Mouse (Mus musculus) naive thymus-derived CD4-positive, alpha-beta T cell, adult 2 months (primary cell): ENCODE measurements around the gene Fancc.
A peak's percentile ranks its signal among the peaks of the same experiment; 100 is the strongest.

Source experiments
- DNase-seq: peaks from one replicate; pipeline ENCODE4 v3.0.0-alpha.2; 2011; ENCODE audit warnings: low read depth

Gene Fancc

DNA sequence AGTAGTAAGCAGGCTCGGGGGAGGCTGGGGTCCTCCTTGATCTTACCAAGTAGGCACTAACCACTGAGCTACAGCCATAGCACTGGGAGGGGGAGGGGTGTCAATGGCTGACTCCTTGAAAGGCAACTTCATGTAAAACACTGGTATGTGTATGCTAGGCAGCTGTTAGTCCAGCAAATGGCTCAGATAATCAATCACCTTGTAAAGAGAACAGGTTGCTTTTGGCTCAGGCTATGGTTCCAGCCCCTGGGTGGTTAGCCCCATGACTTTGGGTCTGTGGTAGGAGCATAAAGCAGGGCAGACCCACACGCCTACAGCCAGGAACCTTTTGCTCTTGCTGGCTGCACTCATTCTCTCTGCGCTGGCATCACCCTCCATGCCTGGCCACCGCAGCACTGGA, 207.0 kb downstream of the Fancc start:
- DNase-seq = no peak

DNA sequence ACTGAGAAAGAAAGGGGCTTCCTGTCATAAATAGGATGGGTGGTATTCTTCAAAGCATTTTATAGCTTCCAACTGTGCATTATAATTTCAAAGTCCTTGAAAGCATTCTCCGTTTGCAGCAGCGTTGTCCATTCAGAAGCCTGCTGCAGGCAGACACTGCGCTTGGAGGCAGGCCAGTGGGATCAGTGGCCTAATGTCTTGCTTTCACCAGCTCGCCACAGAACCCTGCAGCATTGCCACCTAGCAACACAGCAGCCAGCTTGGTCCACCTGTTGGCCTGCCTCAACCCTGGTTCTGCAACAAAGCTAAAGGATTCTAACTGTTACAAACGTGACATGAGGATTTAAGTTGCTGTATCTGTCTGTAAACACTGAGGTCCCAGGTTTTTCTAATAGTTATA, 207.4 kb downstream of the Fancc start:
- no peak for DNase-seq

DNA sequence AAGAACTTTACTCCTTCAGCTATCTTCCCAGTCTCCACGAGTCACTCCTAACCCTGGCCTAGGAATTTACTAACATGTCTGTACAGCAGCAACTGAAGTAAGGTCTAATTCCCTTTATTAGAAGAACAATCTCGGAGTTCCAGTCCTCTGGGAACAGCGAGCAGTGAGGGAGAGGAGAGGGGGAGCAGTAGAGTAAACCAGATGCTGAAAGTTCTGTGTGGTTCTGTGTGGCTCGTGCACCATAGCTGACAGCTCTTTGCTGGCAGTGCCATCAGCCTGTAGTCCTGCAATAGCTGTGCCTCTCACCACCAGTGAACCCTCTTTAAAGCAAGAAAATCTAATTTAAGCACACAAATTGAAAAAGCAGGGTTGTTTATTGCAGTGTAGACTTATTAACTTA, 207.9 kb downstream of the Fancc start:
- DNase-seq = no peak

DNA sequence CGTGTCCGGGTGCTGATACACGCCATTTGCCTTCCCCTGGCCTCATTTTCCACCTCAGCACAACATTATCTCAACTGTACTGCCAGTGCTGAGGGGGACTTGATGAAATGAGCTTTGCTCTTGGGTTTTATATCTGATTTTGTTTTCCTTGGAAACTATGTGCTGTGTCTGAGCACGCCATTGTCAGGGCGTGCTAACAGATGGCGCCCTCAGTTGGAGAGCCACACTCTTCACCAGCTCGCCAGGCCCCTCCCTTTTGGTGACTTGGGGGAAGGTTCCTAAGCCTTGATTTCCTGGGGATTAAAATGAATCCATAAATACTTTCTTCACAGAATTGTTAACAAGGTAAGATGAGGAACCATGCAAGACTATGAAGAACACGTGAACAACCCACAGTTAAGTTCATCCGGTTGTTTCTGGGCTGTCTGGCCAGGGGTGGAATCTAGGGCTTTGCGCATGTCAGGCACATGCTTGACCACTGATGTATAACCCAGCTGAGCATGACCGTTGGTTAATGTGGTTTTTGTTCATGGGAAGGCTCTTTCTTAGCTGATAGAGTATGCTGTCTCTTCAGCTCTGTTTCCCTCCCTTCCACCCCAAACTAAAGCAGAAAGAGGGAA, 210.5 kb downstream of the Fancc start:
- DNase-seq = no peak

DNA sequence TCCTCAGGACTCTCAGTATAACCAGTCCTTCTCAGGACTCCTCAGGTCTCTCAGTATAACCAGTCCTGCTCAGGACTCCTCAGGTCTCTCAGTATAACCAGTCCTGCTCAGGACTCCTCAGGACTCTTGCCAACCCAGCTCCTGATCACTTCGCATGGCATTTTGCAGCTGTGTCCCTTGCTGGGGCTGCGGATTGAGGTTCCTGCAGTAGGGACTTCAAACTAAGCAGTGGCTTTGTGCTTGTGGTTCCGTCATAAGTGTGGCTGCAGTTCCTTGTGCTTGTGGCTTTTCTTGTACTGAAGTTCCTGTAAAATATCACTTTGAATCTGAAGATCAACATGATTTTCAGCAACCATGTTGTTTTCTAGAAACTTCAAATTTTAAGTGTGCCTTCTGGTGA, 212.3 kb downstream of the Fancc start:
- DNase-seq = peak; percentile 48

DNA sequence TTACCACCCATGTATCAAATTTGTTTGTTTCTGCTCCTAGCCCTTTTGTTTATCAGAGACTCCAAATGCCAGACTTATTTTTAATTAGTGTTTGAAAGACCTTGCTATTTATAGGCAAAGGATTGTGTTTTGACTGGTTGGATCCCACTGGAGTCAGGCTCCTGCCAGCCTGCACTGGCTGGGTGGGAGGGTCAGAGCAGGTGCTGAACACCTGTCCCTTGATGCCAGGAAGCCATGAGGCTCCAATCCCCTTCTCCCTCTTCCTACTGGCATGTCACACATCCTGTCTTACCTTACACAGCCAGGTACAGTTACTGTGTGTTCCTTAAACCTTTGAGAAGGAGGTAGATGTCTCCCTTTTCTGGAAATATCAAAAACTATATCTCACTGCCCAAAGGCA, 213.8 kb downstream of the Fancc start:
- no peak for DNase-seq

DNA sequence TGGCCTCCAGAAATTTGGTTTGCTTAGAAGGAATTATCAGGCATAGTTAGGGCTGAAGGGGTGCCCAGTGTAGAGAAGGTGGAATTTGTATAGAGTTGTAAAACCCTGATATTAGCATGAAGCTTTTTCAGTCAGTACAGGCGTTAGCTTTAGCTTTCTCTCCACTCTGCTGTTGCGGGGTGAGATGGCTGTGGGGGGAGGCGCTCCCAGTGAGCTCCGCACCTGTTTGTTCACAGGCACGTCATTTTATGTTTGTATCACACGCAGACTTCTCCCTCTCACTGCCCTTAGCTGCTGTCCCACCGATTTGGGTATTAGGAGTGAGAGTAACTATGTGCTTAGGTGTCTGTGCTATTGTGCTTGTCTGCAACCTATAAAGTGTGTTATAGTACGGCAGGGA, 215.9 kb downstream of the Fancc start:
- no peak for DNase-seq

DNA sequence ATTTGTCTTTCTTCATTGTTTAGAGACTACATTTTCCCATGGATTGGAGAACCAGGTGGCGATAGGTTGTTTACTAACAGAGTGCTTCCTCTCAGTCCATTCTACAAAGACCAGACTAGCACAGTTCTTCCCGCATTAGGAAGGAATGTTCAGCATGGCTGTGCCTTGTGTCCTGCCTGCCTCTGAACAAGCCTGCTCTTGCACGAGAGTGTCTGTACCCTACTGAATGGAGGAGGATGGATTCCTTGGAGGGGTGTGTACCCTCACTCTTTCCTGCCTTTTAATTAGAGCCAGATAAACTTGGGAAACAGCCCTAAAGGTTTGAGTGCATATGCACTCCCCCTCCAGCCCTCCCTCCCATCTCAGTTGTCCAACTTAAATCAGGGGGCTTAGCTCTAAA, 216.7 kb downstream of the Fancc start:
- DNase-seq = no peak

DNA sequence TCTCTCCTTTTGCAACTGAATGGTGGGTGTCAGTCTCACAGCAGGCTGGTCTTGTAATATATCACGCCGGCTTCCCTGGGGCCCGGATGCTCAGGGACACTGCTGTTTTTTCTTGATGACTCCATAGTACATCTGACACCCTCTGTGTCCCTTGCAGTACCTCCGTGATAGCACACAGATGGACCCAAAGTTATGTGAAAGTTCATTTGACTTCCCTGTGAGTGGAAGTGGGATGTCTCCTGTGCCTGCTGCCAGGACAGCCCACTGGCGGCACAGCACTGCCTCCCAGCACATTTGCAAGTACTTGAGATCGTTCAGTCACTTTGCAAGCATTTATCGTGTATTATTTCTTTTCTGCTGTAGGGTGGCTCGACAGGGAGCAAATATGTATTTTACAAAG, 217.3 kb downstream of the Fancc start:
- no peak for DNase-seq

DNA sequence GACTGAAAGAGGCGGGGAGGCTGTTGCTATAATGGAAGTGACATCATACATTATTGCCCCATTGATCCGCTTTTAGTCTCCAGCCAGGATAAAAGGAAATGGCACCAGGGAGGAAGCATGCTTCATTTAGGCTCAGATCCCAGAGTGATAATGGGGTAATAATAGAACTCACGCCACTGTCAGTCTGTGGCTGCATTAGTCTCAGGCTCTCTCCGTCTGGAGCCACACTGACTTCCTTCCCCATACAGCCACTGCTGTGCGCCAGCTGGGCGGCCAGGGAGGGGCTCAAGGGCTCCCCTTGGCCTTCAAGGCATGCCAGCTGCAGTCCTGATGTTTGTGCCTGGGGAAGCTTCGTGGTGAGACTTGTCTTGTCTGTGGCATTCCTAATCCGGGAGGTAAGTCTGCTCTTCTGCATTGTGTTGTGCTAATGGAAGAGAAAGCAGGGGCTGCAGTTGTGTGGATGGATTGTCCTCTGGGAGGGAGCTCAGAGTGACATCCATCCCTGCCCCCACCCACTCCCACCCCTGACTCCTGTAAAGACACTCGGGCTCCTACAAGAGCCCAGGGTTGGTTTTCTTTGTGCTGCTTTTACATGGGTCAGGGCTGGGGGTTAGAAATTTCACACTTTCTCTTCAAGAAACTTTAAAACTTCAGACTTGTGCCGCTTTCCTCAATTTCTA, 218.1 kb downstream of the Fancc start:
- no peak for DNase-seq

DNA sequence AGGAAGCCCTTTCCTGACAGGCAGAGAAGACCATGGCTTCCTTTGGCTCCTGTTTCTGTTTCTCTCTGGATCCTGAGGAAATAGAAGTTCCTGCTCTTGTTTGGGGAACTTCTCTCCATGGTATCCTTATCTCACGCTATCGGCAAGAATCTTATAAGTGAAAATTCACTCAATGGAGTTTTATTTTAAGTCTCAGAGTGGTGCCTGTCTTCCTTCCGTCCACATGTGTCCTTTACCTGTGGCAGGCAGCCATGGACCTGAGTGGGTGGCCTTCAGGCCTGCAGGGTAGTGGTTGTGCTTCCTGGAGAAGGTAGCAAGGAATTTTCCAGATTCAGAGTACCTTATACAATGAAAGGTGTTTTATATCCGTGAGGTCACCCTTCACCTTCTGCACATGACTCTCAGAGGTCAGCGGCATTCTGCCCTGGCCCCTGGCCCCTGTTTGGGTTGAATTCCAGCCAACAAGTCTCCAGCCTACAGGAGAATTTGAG, 218.9 kb downstream of the Fancc start:
- DNase-seq = no peak

DNA sequence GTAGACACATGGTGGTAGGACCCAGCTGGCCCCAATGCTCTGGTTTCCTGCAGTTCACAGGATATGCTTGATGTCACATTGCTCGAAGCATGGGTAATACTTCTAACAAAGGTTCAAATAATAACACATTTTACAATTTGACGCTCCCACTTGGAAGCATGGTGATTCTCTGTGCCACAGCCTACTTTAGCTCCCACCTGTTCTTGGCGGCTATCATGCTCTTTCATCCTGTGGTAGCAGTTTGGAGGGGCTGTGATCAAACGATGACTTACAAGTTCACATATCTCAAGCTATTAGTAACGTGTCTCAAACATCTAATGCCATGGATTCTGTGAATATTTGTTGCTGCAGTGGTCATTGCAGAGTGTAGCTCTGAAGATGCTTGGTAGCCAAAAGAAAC, 219.8 kb downstream of the Fancc start:
- DNase-seq = no peak

DNA sequence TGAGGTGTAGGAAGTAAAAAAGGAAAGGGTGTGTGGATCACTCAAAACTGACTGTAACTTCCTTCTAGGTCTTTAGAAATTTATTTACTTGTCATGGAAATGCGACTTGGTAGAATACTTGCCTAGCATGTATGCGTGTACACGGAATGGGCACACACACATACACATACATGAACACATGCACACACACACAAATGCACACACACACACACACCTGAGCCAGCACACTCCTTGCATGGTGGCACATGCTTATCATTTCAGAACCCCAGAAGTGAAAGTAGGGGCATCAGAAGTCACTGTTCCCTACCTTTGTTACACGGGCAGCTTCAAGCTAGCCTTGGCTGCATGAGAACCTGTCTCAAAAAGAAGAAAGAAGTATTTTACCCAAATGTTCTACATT, 220.7 kb downstream of the Fancc start:
- no peak for DNase-seq

DNA sequence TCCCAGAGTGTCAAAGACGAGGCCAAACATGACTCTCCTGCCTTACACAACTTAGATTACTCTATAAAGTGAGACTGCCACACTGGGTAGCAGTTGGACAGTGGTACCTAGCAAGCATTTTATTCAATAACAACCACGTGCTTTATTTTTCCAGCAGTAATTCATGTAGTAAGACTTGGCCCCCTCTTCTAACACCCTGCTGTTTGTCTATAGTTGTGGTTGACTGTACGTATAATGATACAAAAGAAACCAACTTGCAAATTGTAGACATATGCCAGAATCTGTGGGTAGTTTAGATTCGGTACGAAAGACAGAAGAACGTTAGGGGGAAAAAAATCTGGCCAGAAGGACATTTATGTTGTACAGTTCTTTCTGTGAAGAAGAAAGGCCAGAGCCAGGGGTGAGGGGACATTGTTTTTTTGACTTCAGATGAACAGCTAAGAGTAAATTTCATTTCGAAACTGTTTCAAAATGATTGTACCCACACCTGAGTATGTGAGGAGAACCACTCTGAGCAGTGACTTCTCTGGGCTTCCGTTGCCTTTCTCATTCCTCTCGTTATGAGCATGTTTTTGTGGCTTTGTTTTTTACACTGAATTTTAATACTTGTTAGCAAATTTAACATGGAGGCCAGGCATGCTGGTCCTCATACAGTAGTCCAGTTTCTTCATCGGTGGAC, 222.5 kb downstream of the Fancc start:
- DNase-seq = no peak

DNA sequence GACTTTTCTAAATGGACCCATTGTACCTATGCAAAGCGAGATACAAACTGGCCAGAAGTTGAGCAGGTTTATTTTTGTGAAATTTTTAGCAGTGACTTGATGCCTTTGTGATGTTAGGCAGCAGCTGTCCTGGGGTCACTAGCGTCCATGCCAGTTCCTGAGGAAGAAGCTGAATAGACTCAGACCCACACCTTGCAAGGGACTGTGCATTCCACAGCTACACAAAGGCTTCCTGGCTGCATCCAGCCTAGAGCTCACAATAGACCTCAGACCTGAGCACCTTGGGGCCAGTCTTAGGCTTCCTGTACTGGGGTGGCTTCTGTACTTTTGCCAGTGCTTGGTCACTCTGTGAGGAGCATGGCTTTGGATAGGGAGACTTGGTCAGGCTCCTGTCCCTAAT, 223.2 kb downstream of the Fancc start:
- no peak for DNase-seq

DNA sequence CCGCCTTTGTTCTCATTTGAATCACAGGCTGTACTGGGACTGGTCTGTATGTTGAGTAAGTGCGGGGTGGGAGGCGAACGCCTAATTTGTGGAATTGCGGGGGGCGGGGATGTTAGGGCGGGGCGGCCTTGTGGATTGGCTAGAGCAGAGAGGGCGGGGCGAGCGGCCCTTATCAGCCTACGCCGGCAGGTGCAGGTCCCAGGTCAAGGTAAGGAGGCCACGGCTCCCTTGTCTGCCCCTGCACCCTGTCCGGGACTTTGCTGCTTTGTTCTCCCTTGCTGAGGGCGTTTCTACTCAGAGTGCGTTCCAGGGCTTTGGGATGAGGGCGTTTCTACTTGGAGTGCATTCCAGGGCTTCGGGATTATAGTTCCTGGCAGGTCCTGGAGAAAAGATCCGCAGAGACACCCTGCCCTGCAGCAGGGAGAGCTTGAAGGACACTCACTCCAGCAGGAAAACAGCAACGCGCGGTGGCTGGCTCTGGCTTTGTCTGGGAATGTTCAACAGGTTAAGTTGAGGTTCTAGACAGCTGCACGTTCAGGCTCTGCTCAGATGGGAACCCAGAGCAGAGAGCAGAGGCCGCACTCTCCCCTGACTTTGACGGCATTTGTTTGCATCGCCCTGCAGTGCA, 224.4 kb downstream of the Fancc start:
- no peak for DNase-seq

DNA sequence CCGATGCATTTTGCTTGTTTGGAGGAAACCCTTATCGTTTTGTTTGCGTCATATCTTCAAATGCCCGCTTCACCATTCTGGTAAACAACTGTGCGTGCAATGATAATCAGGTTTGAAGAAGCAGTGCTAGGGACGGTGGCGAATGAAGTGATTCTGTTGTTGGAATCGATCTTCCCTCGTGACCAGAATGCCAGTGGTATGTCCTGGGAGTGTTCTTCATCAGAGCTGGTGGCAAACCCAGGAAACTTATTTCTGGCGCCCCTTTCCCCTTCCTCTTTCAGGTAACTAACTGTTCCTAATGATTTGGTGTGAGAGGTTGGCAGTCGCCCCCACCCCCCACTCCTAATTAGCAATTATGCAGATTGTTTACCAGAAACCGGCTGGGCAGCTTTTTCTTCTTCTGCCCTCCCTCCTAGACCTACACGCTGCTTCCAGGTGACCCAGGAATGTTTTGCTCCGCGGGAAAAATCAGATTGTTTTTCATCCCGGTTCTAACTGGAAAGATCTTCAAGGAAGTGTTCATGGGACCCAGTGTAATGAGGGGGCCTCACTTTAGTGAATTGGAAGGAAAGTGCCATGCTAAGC, 225.0 kb downstream of the Fancc start:
- DNase-seq = no peak

DNA sequence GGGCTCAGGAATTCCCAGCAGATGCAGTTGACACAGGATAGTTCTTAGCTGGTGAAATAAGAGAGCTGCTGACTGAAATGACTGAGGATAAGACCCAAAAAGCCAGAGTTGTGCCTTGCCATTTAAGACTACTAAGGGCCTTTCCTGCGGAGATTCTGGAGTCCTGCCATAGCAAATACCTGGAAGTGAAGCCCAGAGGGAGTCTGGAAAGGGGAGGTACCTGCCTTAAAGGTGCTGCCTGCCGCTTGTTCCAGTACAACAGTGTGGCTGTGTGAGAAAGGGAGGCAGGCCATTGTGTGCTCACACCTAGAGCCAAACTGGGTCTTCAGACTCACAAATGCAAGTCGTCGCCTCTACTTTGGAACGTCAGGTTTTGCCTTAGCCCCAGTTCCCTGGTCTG, 226.9 kb downstream of the Fancc start:
- no peak for DNase-seq

DNA sequence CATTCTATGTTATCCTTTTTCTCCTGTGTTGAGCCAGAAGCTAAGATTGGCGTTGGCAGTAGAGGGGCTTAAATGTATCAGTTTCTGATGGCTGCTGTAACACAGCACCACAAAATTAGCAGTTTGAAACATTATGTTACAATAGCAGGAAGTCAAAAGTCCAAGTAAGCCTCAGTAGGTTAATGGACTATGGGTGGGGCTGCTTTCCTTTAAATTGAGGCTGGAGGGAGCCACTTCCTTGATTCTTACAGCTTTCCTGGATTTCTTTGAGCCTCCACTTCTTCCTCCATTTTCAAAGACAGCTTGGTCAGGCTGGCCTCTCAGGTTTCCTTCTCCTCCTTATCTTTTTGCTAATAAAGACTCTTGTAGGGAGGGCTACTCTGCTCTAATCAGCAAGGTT, 228.3 kb downstream of the Fancc start:
- no peak for DNase-seq

DNA sequence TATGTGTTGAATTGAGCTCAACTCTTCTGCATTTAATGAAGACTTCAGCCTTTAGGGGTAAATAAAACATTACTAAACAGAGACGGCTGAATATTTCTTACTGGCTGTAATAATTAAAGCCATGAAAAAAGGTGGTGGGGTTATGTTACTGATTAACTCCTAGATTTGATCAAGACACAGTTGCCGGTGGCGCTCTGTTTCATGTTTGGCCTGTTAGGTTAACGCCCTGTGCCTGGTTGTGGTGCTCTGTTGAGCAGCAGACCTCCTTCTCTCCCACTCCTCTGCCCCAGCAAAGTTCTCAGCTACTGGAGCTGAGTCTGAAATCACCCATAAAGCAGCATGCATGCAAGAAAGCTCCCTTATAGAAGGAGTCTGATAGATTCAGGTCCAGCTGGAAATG, 228.7 kb downstream of the Fancc start:
- DNase-seq = no peak

DNA sequence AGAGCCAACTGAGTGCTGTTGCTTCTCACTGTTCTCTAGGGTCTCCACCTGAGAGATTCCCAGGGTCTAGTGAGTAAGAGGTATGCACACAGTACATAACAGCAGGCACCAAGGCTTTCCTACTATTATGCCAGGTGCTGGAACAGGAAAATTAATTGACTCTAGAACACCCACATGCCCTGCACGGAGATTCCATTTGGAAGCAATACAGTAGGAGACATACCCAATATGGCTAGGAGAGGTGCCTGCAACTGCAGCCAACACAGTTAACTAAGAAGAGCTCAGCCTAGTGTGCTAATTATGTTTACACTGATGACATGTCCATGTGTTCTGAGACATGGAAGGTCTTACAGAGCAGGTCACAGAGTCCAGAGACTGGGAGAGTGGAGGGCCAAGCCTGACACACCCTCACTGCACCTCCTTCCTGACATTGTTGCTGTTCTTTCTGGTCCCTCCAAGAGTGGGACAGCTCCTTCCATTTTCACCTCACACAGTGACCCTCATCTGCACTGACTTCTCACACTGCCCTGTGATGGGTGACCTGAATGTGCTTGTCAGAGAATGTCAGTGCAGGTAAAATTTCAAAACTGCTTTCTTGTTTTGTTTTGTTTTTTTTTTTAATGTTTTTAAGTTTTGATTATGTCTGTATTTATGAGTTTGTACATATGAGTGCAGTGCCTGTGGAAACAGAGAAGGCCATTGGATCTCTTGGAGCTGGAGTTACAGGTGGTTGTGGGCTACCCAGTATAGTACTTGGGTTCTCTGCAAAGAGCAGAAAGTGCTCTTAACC, 234.7 kb downstream of the Fancc start:
- DNase-seq = no peak

DNA sequence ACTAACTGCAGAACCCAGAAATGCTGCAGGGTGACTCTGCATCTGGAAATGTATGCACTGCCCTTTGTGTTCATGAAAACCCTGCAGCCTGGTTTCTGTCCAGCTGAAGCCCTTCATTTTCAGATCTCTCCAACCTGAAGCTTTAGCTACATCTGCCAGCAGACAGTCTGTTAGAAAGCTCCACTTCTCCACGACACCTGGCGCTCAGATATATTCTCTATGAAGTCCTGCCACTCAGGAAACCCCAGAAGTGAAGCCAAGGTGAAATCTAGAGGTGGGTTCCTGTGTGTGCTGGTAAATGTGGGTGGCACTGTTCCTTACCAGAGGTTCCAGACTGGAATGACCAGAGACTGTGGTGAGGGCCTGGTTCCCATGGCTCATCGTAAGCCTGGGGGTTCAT, 235.4 kb downstream of the Fancc start:
- DNase-seq = no peak
